Mouse (Mus musculus): ENCODE data around the gene Tmem45a.
"Not testable (repeated sequence)": the region's sequence is repeated elsewhere in the genome, so short reads cannot be mapped to it uniquely, and the experiment has no call there.

Tmem45a gene

DNA sequence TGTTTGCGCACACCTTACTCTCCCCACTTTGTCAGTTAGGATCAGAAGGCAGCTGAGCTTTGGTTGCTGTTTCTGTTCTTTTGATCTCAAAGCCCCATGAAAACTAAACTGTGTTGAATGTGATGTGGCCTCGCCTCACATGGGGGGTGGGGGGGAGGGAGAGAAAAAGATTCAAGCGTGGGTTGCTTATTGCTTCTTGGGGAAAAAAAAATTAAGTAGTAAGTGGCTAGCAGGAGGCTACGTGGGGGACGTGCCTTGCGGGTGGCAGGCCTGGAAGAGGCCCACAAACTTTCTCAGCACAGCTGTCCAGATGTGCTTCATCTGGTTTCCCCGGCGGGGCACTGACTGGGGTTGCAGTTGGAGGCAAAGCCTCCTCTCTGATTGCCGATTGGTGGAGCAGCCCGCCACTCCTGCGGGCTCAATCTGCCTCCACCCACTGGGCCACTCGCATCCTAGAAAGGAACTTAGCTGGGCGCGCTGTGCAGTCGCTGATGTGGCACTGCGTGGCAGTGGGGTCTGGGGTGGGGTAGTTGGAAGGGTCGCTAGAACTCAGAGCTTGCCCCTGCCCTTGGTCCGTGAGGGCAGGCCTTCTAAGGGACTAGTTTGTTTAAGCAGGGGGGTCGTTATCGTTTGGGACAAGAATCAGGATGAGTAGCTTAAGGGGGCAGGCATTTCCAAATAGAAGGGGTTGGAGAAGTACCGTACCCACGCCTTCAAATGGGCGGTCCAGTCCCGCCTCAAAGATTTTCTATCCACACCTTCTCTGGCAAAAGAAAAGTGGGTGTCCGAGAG is at the start of gene Tmem45a:
Gene Tmem45a, minus strand, starts transcription at position 343 of the 792 bp plus-strand sequence.
- DNase-seq, result peak in 1 of 2 experiments; percentile 5

DNA sequence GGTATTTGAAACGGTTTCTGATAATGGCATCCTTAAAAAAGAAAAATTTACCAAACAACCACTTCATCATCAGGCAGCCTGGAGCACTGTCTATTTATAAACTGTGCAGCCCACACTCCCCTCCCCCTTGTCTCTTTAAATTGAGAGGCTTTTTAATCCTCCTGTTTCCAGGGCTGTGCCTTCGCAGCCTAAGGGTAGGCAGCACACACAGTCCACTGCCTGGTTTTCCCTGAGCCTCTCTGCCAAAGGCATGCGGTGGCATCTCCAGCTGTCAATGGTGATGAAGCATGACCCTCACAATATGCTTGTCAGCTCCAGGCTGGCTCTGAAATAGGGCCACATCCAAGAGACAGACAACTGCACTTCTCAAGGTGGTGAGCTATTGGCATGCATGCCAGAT is 42.1 kb upstream of the Tmem45a start, which contains the start of gene Lnp1:
Gene Lnp1, minus strand, starts transcription at position 39 of the 400 bp plus-strand sequence.
- no peak for DNase-seq

DNA sequence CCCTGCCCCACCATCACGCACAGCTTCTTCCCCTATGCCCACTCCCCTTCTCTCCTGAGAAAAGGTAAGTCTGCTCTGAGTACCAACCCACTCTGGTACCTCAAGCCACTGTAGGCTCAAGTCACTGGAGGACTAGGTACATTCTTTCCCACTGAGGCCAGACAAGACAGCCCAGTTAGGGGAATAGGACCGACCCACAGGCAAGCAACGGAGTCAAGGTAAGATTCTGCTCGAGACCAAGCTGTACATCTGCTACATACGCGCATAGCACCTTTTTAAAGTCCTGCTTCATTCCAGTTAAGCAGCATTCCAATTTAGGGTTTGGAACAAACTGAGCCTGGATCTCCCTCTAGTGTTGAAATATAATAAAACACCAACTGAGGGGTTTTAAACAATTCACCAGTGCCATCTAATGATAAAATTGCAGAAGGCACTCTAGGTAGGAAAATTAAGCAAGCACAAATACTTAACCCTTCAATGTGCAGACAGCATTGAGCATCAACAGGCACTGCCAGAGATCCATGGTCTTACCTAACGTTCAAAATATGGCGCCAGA is 34.2 kb upstream of the Tmem45a start:
- DNase-seq, result no peak

DNA sequence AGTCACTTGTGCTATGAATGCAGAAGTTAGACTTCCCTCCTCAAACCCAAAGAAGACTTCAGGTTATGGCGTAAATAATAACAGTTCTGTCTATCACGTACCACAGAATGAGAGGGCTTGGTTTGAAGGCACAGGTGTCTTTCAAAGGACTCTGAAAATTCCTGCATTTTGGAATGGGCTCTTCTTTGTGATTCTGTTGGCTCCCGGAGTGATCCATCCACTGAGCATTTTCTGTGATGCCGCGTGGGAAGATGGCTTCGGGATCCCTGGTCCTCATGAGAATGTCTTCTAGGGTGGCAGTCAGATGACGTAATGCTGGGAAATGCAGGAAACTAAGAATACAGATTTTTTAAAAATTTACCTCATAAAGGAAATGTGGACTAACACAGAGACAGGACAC is 31.3 kb upstream of the Tmem45a start:
- no peak for DNase-seq

- no peak for DNase-seq
Observed at GRCm38 (mm10) chr16:56908986-56909385, 23.0 kb upstream of the Tmem45a start.

- not testable (repeated sequence) for DNase-seq
Observed at GRCm38 (mm10) chr16:56902206-56902605, 16.2 kb upstream of the Tmem45a start.

- DNase-seq, result no peak
Observed at GRCm38 (mm10) chr16:56891583-56891982, 5.6 kb upstream of the Tmem45a start.

DNA sequence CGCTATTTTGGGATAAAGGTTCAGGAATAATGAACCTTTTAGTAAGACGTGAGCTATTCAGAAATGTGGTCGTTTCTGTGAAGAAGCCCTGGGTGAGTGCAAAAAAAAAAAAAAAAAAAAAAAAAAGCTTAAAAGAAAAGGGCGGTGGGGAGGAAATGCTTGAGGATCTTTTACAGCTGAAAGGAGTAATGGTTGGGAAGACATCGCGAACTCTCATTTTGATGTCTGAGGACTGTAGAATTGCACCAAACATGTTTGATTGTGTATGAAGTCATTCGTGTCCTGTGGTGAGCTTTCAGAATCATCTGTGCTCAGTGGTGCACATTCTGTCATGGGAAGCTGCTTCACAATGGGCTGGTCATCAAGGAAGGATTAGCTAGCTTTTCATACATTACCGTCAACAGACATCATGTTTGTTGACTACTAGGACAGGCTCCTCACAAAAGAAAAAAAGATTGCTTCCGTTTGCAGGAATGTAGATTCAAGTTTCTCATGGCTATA is 700 bp upstream of the Tmem45a start:
- DNase-seq, result no peak

DNA sequence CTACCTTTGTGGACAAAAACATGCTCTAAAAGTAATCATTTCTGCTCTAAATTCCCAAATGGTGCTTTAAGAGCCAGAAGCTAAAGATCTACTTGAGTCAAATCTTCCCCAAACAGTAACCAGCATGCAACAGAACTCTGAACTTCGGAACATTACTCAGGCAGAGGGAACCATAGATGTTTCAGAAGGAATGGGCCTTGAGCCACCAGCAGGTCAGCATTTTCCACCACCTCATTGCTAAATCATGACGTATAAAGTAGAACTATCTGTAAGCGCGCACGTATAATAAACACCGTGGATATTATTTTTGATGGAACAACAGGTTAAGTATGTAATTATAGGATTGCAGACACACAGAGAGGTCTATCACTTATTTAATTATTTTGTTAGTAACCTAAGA is 1.2 kb downstream of the Tmem45a start:
- no peak for DNase-seq

GRCm38 (mm10) chr16:56873410-56873809 is 12.6 kb downstream of the Tmem45a start:
- no peak for DNase-seq

DNA sequence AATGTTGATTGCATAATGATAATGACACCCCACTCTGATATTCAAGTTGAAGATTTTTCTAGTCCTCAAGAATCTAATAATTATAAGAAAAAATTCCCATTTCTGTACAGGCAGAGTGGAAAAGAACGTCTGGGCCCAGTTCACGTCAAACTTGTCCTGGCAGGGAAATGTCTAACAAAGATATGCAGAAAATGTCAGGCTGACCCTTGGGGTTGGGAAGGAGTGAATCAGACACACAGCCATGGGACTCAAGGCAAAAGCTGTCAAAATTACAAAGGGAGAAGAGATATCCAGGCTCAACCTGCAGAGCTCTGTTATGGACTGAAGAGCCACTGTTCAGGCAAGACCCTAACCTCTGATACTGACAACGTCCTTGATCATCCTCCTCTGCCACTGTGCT is 15.5 kb downstream of the Tmem45a start:
- DNase-seq, result no peak

GRCm38 (mm10) chr16:56868361-56868760 is 17.6 kb downstream of the Tmem45a start:
- no peak for DNase-seq

DNA sequence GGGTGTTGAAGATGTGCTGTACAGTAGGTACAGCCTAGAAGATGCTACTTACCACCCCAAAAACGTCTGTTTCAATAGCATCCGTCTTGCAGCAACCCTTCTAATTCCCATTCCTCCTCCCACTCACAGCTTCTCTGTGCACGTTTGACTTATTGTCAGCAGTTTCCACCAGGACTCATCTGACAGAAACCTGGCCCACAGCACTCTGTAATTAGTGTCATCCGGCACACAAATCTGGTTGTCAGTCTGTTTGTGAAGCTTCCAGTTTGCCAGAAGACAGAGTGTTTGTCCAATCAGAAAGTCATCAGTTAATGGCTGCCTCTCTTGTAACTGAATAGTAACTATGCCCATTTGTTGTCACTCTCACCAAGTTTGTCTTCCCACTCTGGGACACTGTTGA is 18.4 kb downstream of the Tmem45a start:
- no peak for DNase-seq

DNA sequence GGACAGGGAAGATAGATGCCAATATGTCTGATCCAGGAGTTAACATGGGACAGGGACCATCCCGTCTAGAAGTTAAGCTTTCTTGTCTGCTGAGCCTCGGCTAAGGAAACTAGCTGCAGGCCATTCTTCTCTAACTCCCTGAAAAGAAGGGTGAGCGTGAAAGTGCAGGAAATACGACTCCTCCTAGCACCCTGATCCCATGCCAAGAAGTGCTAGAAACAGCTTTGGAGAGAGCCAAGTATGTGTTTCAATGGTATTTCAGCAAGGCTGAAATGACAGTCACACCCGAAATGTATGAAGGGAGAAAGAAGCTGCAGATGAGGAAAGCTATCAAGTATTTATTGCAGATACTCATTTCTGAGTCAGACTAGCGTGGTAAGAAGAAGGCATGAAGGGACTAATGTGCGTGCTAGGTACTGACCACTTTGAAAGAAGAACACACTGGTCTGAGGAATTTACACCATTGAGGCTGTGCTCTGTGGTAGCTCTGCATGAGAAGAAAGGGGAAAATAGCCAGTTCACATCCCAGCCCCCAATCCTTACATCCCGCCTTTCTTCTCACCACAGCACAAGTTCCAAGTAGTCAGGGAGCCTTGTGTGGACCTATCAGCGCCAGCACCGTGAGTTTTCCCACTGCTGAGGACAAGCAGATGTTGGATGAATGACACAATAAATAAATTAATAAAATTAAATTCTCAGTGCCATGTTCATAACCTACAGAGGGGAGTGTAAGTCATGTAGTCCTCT is 33.0 kb downstream of the Tmem45a start:
- DNase-seq, result no peak

DNA sequence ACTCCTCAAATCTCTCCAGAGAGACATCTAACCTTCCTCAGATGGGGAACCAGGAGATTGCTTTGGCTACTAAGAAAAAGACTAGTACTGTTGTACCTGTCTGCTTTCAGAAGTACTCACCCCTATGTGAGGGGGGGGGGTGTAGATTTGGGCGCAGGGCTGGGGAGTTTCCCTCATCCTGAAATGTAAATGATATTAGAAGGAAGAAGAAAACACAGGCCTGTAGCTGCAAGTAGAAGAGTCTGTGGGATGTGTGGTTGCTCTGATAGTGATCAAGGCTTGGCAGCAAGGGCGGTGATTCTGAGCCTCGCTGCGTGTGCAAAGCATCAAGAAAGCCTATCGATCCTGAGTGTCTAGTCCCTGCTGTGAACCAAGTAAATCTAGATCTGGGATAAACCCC is 43.0 kb downstream of the Tmem45a start:
- DNase-seq, result no peak

GRCm38 (mm10) chr16:56833312-56833711 is 52.7 kb downstream of the Tmem45a start:
- no peak for DNase-seq

GRCm38 (mm10) chr16:56831986-56832385 is 54.0 kb downstream of the Tmem45a start:
- DNase-seq, result no peak

DNA sequence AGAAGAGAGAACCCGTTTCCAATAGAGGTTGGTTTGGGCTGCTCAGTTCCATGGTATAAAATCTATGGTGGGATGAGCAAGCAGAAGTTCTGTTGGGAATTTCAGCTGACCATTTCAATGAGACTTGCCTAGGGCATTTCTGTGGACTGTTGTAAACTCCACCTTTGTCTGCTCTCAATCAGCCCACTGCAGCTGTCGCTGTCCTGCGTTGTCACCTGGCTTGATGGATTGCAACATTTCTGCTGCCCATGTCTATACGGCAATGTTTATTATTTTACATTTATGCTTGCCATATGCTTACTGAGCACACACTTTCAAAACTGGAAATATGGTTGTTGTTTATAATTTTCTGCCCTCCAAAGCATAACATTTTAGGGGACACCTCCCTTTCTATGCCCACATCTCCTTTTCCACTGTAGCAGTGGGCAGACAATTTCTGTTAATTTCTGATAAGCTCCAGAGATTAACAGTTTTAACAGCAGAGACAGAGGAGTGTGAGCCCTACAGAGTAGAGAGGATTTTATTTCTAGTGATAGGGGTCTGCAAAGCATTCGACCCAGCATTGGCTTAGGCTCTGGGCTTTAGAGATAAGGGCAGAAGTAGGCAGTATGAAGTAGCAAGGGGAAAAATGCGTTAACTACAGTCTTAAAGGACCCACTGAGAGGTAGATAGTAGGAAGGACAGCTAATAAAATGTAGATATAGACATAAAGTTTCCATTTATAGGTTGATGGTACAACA is 84.4 kb downstream of the Tmem45a start:
- no peak for DNase-seq

DNA sequence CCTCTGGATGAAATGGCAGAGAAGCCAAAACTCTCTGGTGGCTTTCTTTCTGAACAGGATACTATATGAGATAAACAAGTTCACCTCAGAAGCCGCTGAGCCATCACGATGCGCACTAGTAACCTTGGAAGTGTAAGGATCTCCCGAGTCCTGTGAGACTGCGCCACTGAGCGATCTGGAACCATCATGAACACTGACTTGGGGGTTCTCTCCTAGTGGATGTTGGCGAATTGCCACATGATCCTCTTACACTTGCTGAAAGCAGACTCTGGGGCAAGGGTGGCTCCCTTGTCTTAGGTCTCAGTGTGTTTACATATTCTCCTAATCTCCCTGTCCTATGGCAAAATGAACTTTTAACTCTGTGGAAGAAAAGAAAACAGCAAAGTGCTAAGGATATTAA is 85.0 kb downstream of the Tmem45a start:
- DNase-seq, result no peak

DNA sequence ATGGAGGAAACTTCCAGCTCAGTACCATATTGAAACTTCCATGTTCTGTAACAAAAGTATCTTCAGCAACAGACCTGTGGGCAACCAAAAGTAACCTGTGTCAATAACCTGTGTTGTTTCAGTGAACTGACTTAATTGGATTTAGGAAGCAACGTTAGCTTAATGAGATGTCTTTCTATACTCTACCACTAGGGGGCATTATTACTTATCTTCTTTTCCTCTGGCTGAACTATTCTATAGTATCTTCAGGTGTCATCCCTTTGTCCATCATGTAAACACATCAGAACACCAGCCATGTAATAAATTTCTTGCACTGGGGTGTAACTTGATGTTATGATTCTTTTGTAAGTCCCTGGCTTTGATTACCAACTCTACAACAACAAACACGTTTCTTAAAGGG is 85.5 kb downstream of the Tmem45a start:
- DNase-seq, result no peak

DNA sequence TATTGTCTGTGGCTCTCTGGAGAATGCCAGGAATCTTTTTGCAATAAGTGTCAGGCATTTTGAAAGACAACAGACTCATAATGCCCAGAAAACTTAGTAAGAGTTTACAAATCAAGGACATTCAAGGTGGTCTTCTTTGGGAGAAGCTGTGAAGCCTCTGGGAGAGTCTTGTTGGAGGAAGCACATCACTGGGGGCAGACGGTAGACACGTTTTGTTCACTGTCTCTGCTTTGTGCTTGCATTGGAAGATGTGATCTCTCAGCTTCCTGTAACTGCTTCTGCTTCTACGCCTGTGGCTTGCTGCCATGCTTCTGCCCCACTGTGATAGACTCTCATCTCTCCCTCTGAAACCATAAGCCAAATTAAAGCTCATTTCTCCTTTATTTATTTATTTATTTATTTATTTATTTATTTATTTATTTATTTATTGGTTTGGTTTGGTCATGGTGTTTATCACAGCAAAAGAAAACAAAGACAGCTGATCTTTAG is 86.4 kb downstream of the Tmem45a start:
- DNase-seq, result no peak

GRCm38 (mm10) chr16:56798873-56799272 is 87.1 kb downstream of the Tmem45a start:
- DNase-seq, result no peak
